Mouse (Mus musculus): ENCODE measurements around the gene Luc7l2. TPM values are rescaled to one million over a fixed set of nuclear protein-coding genes. Genes with fewer than 3 reads are reported as not detected.
"Not testable (repeated sequence)": the region's sequence is repeated elsewhere in the genome, so short reads cannot be mapped to it uniquely, and the experiment has no call there.

The Luc7l2 gene
- polyA plus RNA-seq, 2 experiments = 60.9 to 214 TPM

GRCm38 (mm10) chr6:38535366-38535690 is 15.8 kb upstream of the Luc7l2 start:
- under 1% methylated on average over 9 of the region's 9 CpGs for WGBS
- Histone ChIP-seq H3K9me3 (ENCODE audit: control insufficient read depth, low read length) (no peaks in the 10 kb centered on the region), H3K4me1 (ENCODE audit: control insufficient read depth, insufficient read depth, low read length) (peaks cover 3% of the 10 kb centered on the region; the same call in 1 of the 2 replicates), H3K9ac (ENCODE audit: low read depth, low read length, severe bottlenecking) (peak overlapping the region; percentile 86), H3K27me3 (ENCODE audit: control insufficient read depth, insufficient read depth, low read length) (no peaks in the 10 kb centered on the region), H3K36me3 (ENCODE audit: control insufficient read depth, insufficient read depth, low read length) (peaks cover 6% of the 10 kb centered on the region; the same call in 1 of the 2 replicates), H3K4me2 (replicated peaks; ENCODE audit: low read depth, low read length, severe bottlenecking) (peak overlapping the region; percentile 54), H3K27ac (replicated peaks; ENCODE audit: low read depth, low read length) (peak overlapping the region; percentile 95; the same call in 1 of the 2 replicates), H3K4me3 (replicated peaks; ENCODE audit: low read length) (peak overlapping the region; percentile 82)
- ATAC-seq (ENCODE audit: low FRiP score, low read depth) = no peak
- TF ChIP-seq POLR2A (IDR thresholded peaks at IDR 0.05; ENCODE audit: borderline replicate concordance, extremely low read depth, insufficient read depth, insufficient read length) = no peak
- no peak for DNase-seq (ENCODE audit: low spot score)

GRCm38 (mm10) chr6:38535788-38536187 is 15.3 kb upstream of the Luc7l2 start:
- Histone ChIP-seq H3K4me1 (ENCODE audit: control insufficient read depth, insufficient read depth, low read length) (peaks cover 3% of the 10 kb centered on the region; the same call in 1 of the 2 replicates), H3K36me3 (ENCODE audit: control insufficient read depth, insufficient read depth, low read length) (peaks cover 6% of the 10 kb centered on the region; the same call in 1 of the 2 replicates), H3K4me3 (replicated peaks; ENCODE audit: low read length) (peak overlapping the region; percentile 82), H3K27ac (replicated peaks; ENCODE audit: low read depth, low read length) (0 out of 2 replicates have a peak overlapping the region, but pooled peaks have one; percentile 95), H3K4me2 (replicated peaks; ENCODE audit: low read depth, low read length, severe bottlenecking) (peak overlapping the region; percentile 54), H3K9me3 (ENCODE audit: control insufficient read depth, low read length) (no peaks in the 10 kb centered on the region), H3K27me3 (ENCODE audit: control insufficient read depth, insufficient read depth, low read length) (no peaks in the 10 kb centered on the region), H3K9ac (ENCODE audit: low read depth, low read length, severe bottlenecking) (no peak overlapping the region)
- no peak for TF ChIP-seq POLR2A (IDR thresholded peaks at IDR 0.05; ENCODE audit: borderline replicate concordance, extremely low read depth, insufficient read depth, insufficient read length)
- ATAC-seq (ENCODE audit: low FRiP score, low read depth) = no peak
- WGBS = 89% methylated on average over 1 of the region's 1 CpGs
- no peak for DNase-seq (ENCODE audit: low spot score)

GRCm38 (mm10) chr6:38544141-38544540 is 7.0 kb upstream of the Luc7l2 start:
- H3K27me3 ChIP-seq (ENCODE audit: control insufficient read depth, insufficient read depth, low read length); H3K4me1 ChIP-seq (ENCODE audit: control insufficient read depth, insufficient read depth, low read length); H3K9ac ChIP-seq (ENCODE audit: low read depth, low read length, severe bottlenecking); H3K4me2 ChIP-seq (replicated peaks; ENCODE audit: low read depth, low read length, severe bottlenecking); H3K9me3 ChIP-seq (ENCODE audit: control insufficient read depth, low read length); DNase-seq (ENCODE audit: low spot score); H3K27ac ChIP-seq (replicated peaks; ENCODE audit: low read depth, low read length); H3K36me3 ChIP-seq (ENCODE audit: control insufficient read depth, insufficient read depth, low read length); H3K4me3 ChIP-seq (replicated peaks; ENCODE audit: low read length); ATAC-seq (ENCODE audit: low FRiP score, low read depth): not testable (repeated sequence)
- 90% methylated on average over 4 of the region's 5 CpGs for WGBS

GRCm38 (mm10) chr6:38547005-38547404 is 4.1 kb upstream of the Luc7l2 start:
- H3K9ac ChIP-seq (ENCODE audit: low read depth, low read length, severe bottlenecking); H3K27me3 ChIP-seq (ENCODE audit: control insufficient read depth, insufficient read depth, low read length); H3K27ac ChIP-seq (replicated peaks; ENCODE audit: low read depth, low read length); H3K4me2 ChIP-seq (replicated peaks; ENCODE audit: low read depth, low read length, severe bottlenecking); DNase-seq (ENCODE audit: low spot score); H3K4me3 ChIP-seq (replicated peaks; ENCODE audit: low read length); H3K4me1 ChIP-seq (ENCODE audit: control insufficient read depth, insufficient read depth, low read length); H3K9me3 ChIP-seq (ENCODE audit: control insufficient read depth, low read length); ATAC-seq (ENCODE audit: low FRiP score, low read depth); H3K36me3 ChIP-seq (ENCODE audit: control insufficient read depth, insufficient read depth, low read length): not testable (repeated sequence)
- WGBS = 93% methylated on average over 2 of the region's 2 CpGs

- Histone ChIP-seq H3K9me3 (ENCODE audit: control insufficient read depth, low read length) (no peaks in the 10 kb centered on the region), H3K4me1 (ENCODE audit: control insufficient read depth, insufficient read depth, low read length) (no peaks in the 10 kb centered on the region), H3K27me3 (ENCODE audit: control insufficient read depth, insufficient read depth, low read length) (no peaks in the 10 kb centered on the region), H3K27ac (replicated peaks; ENCODE audit: low read depth, low read length) (no peak overlapping the region), H3K9ac (ENCODE audit: low read depth, low read length, severe bottlenecking) (no peak overlapping the region), H3K4me3 (replicated peaks; ENCODE audit: low read length) (no peak overlapping the region), H3K36me3 (ENCODE audit: control insufficient read depth, insufficient read depth, low read length) (no peaks in the 10 kb centered on the region), H3K4me2 (replicated peaks; ENCODE audit: low read depth, low read length, severe bottlenecking) (no peak overlapping the region)
- DNase-seq (ENCODE audit: low spot score) = no peak
- TF ChIP-seq POLR2A (IDR thresholded peaks at IDR 0.05; ENCODE audit: borderline replicate concordance, extremely low read depth, insufficient read depth, insufficient read length) = no peak
- 71% methylated on average over 1 of the region's 1 CpGs for WGBS
- no peak for ATAC-seq (ENCODE audit: low FRiP score, low read depth)
Measured at GRCm38 (mm10) chr6:38547707-38548106, 3.4 kb upstream of the Luc7l2 start.

- not testable (repeated sequence) for H3K4me3 ChIP-seq (replicated peaks; ENCODE audit: low read length); H3K27me3 ChIP-seq (ENCODE audit: control insufficient read depth, insufficient read depth, low read length); H3K36me3 ChIP-seq (ENCODE audit: control insufficient read depth, insufficient read depth, low read length); H3K27ac ChIP-seq (replicated peaks; ENCODE audit: low read depth, low read length); H3K4me1 ChIP-seq (ENCODE audit: control insufficient read depth, insufficient read depth, low read length); H3K4me2 ChIP-seq (replicated peaks; ENCODE audit: low read depth, low read length, severe bottlenecking); H3K9ac ChIP-seq (ENCODE audit: low read depth, low read length, severe bottlenecking); ATAC-seq (ENCODE audit: low FRiP score, low read depth); H3K9me3 ChIP-seq (ENCODE audit: control insufficient read depth, low read length); DNase-seq (ENCODE audit: low spot score)
- 94% methylated on average over 7 of the region's 7 CpGs for WGBS
Measured at GRCm38 (mm10) chr6:38548595-38548994, 2.5 kb upstream of the Luc7l2 start.

GRCm38 (mm10) chr6:38549840-38550239 is 1.3 kb upstream of the Luc7l2 start:
- H3K27ac ChIP-seq (replicated peaks; ENCODE audit: low read depth, low read length) = not testable (repeated sequence)
- peak overlapping the region; percentile 97; the same call in 1 of the 2 replicates for H3K9ac ChIP-seq (ENCODE audit: low read depth, low read length, severe bottlenecking)

More at GRCm38 (mm10) chr6:38549840-38550239, 1.3 kb upstream of the Luc7l2 start:
- not testable (repeated sequence) for H3K4me1 ChIP-seq (ENCODE audit: control insufficient read depth, insufficient read depth, low read length); H3K36me3 ChIP-seq (ENCODE audit: control insufficient read depth, insufficient read depth, low read length); ATAC-seq (ENCODE audit: low FRiP score, low read depth); H3K9me3 ChIP-seq (ENCODE audit: control insufficient read depth, low read length); DNase-seq (ENCODE audit: low spot score); H3K27me3 ChIP-seq (ENCODE audit: control insufficient read depth, insufficient read depth, low read length)
- WGBS = 87% methylated on average over 6 of the region's 6 CpGs
- peak overlapping the region; percentile 72; the same call in 1 of the 2 replicates for H3K4me3 ChIP-seq (replicated peaks; ENCODE audit: low read length)
- peak overlapping the region; percentile 63 for H3K4me2 ChIP-seq (replicated peaks; ENCODE audit: low read depth, low read length, severe bottlenecking)
